Mouse (Mus musculus) MEL (cell line): ENCODE measurements at regions not wholly inside any gene's neighbourhood (a gene's known extent, or its start where the extent isn't known, plus 50 kb on each side); places are given as distances from the start of the nearest gene placed in this dataset.

Source experiments
- DNase-seq: peaks from one replicate; pipeline ENCODE4 v3.0.0; 2011; ENCODE audit warnings: low read depth, low spot score
- H3K27ac ChIP-seq: 2 replicates; pipeline ENCODE4 v1.5.1; 2012; ENCODE audit warnings: low read depth, mild to moderate bottlenecking, control low read depth, low read length, moderate library complexity; ENCODE audit not compliant: control insufficient read depth
- H3K27me3 ChIP-seq, 2 experiments: fragments of 150-350 bp in 1 of 2; sonication (generic) in 1 of 2; 2 replicates each; pipeline ENCODE4 v1.6.1; 2012; ENCODE audit warnings: low read length in 2 of 2, mild to moderate bottlenecking in 2 of 2, improper control_type of control experiment in 1 of 2, moderate library complexity in 1 of 2; ENCODE audit not compliant: insufficient read depth in 2 of 2, control insufficient read depth in 1 of 2
- H3K36me3 ChIP-seq, 2 experiments: 2 replicates each; pipeline ENCODE4 v1.6.1; 2012 to 2014; ENCODE audit warnings: low read length in 2 of 2, improper control_type of control experiment in 1 of 2, inconsistent platforms in 1 of 2, mild to moderate bottlenecking in 1 of 2; ENCODE audit not compliant: insufficient read depth in 2 of 2, control insufficient read depth in 1 of 2
- H3K4me1 ChIP-seq, 2 experiments: fragments of 150-350 bp in 1 of 2; sonication (generic) in 1 of 2; 2 replicates each; pipeline ENCODE4 v1.6.1; 2012; ENCODE audit warnings: low read length in 2 of 2, improper control_type of control experiment in 1 of 2, mild to moderate bottlenecking in 1 of 2; ENCODE audit not compliant: insufficient read depth in 2 of 2, control insufficient read depth in 1 of 2
- H3K4me3 ChIP-seq, 2 experiments: fragments of 150-350 bp in 1 of 2; sonication (generic) in 1 of 2; 2 replicates each; pipeline ENCODE4 v1.5.1; 2012; ENCODE audit warnings: low read depth in 2 of 2, low read length in 2 of 2, mild to moderate bottlenecking in 2 of 2, moderate library complexity in 2 of 2, control low read depth in 1 of 2, improper control_type of control experiment in 1 of 2; ENCODE audit not compliant: control insufficient read depth in 1 of 2, insufficient read depth in 1 of 2
- H3K79me2 ChIP-seq: 2 replicates; pipeline ENCODE4 v1.6.1; 2012; ENCODE audit warnings: mild to moderate bottlenecking, low read length, moderate library complexity; ENCODE audit not compliant: control insufficient read depth, poor library complexity, insufficient read depth
- H3K9ac ChIP-seq: 2 replicates; pipeline ENCODE4 v1.6.1; 2012; ENCODE audit warnings: low read depth, mild to moderate bottlenecking, control low read depth, low read length, moderate library complexity; ENCODE audit not compliant: control insufficient read depth, poor library complexity, severe bottlenecking
- H3K9me3 ChIP-seq: fragments of 150-350 bp; sonication (generic); replicated peaks from 2 replicates; pipeline ENCODE4 v1.6.1; 2012; ENCODE audit warnings: mild to moderate bottlenecking, low read length, improper control_type of control experiment, moderate library complexity; ENCODE audit not compliant: insufficient read depth
- BHLHE40 ChIP-seq: IDR thresholded peaks from 2 replicates; pipeline ENCODE4 v1.6.1; 2012; ENCODE audit warnings: low read depth, mild to moderate bottlenecking, inconsistent platforms, low read length, improper control_type of control experiment, borderline replicate concordance
- CHD1 ChIP-seq: IDR thresholded peaks from 2 replicates; pipeline ENCODE4 v1.6.1; 2012; ENCODE audit warnings: low read depth, mild to moderate bottlenecking, inconsistent platforms, low read length, improper control_type of control experiment
- CTCF ChIP-seq, 3 experiments: IDR thresholded peaks in 2 of 3; conservative IDR thresholded peaks in 1 of 3; 2 replicates each; pipeline ENCODE4 v1.5.1; 2011 to 2012; ENCODE audit warnings: low read length in 3 of 3, low read depth in 2 of 3, mild to moderate bottlenecking in 2 of 3, improper control_type of control experiment in 1 of 3, inconsistent platforms in 1 of 3, mixed read lengths in 1 of 3, moderate library complexity in 1 of 3; ENCODE audit not compliant: control insufficient read depth in 1 of 3, insufficient read depth in 1 of 3, poor library complexity in 1 of 3, severe bottlenecking in 1 of 3
- E2F4 ChIP-seq: IDR thresholded peaks from 2 replicates; pipeline ENCODE4 v1.6.1; 2011; ENCODE audit warnings: low read depth, low read length, improper control_type of control experiment, borderline replicate concordance
- ELF1 ChIP-seq: IDR thresholded peaks from 2 replicates; pipeline ENCODE4 v1.6.1; 2014; ENCODE audit warnings: low read depth, mild to moderate bottlenecking, inconsistent platforms, low read length, improper control_type of control experiment, moderate library complexity
- EP300 ChIP-seq, 2 experiments: IDR thresholded peaks; 2 replicates each; pipeline ENCODE4 v1.6.1; 2011; ENCODE audit warnings: improper control_type of control experiment in 2 of 2, low read length in 2 of 2, low read depth in 1 of 2, mild to moderate bottlenecking in 1 of 2
- ETS1 ChIP-seq: IDR thresholded peaks from 2 replicates; pipeline ENCODE4 v1.6.1; 2012; ENCODE audit warnings: low read depth, mild to moderate bottlenecking, inconsistent platforms, low read length, improper control_type of control experiment, moderate library complexity
- KAT2A ChIP-seq: conservative IDR thresholded peaks from 2 replicates; pipeline ENCODE4 v1.6.1; 2012; ENCODE audit warnings: low read depth, low read length, improper control_type of control experiment, inconsistent platforms
- MAZ ChIP-seq: IDR thresholded peaks from 2 replicates; pipeline ENCODE4 v1.6.1; 2012; ENCODE audit warnings: low read depth, mild to moderate bottlenecking, inconsistent platforms, low read length, improper control_type of control experiment
- MYC ChIP-seq: IDR thresholded peaks from 2 replicates; pipeline ENCODE4 v1.6.1; 2011; ENCODE audit warnings: low read depth, mild to moderate bottlenecking, low read length, improper control_type of control experiment, moderate library complexity
- POLR2A ChIP-seq, 2 experiments: IDR thresholded peaks; 2 replicates each; pipeline ENCODE4 v1.6.1; 2011 to 2012; ENCODE audit warnings: low read length in 2 of 2, mild to moderate bottlenecking in 2 of 2, control low read depth in 1 of 2, improper control_type of control experiment in 1 of 2, low read depth in 1 of 2, moderate library complexity in 1 of 2; ENCODE audit not compliant: control insufficient read depth in 1 of 2, insufficient read depth in 1 of 2, poor library complexity in 1 of 2
- POLR2AphosphoS2 ChIP-seq: IDR thresholded peaks from 2 replicates; pipeline ENCODE4 v1.6.1; 2011; ENCODE audit warnings: low read length, improper control_type of control experiment
- POLR2AphosphoS5 ChIP-seq: IDR thresholded peaks from 2 replicates; pipeline ENCODE4 v1.6.1; 2012; ENCODE audit warnings: low read depth, borderline replicate concordance, mild to moderate bottlenecking, inconsistent platforms, low read length, moderate library complexity, mixed read lengths
- RAD21 ChIP-seq: IDR thresholded peaks from 2 replicates; pipeline ENCODE4 v1.6.1; 2011; ENCODE audit warnings: mild to moderate bottlenecking, low read depth, low read length, improper control_type of control experiment
- RCOR1 ChIP-seq: IDR thresholded peaks from 2 replicates; pipeline ENCODE4 v1.6.1; 2012; ENCODE audit warnings: low read depth, mild to moderate bottlenecking, inconsistent platforms, low read length, improper control_type of control experiment
- USF2 ChIP-seq, 2 experiments: IDR thresholded peaks; 2 replicates each; pipeline ENCODE4 v1.6.1; 2011 to 2012; ENCODE audit warnings: improper control_type of control experiment in 2 of 2, low read length in 2 of 2, borderline replicate concordance in 1 of 2, inconsistent platforms in 1 of 2, low read depth in 1 of 2, mild to moderate bottlenecking in 1 of 2; ENCODE audit not compliant: insufficient read depth in 1 of 2
- ZC3H11A ChIP-seq: IDR thresholded peaks from 2 replicates; pipeline ENCODE4 v1.6.1; 2012; ENCODE audit warnings: low read depth, mild to moderate bottlenecking, inconsistent platforms, low read length, improper control_type of control experiment
- ZMIZ1 ChIP-seq: IDR thresholded peaks from 2 replicates; pipeline ENCODE4 v1.6.1; 2012; ENCODE audit warnings: low read depth, mild to moderate bottlenecking, inconsistent platforms, low read length, improper control_type of control experiment, moderate library complexity
- ZNF384 ChIP-seq: IDR thresholded peaks from 2 replicates; pipeline ENCODE4 v1.6.1; 2012; ENCODE audit warnings: low read depth, mild to moderate bottlenecking, inconsistent platforms, low read length, improper control_type of control experiment

GRCm38 (mm10) chr2:167776251-167777168, 86.9 kb upstream of the Tmem189 start:
- Histone ChIP-seq H3K27me3 (no peaks in the 10 kb centered on the region), H3K4me1 (0 out of 4 replicates have a peak, but pooled peaks cover 0 to 7% of the 10 kb centered on the region in 2 experiments), H3K9me3 (no peaks in the 10 kb centered on the region), H3K79me2 (peaks cover 8% of the 10 kb centered on the region; the same call in 1 of the 2 replicates), H3K36me3 (no peaks in the 10 kb centered on the region), H3K9ac (no peak overlapping the region), H3K4me3 (no peak overlapping the region), H3K27ac (no peak overlapping the region)
- DNase-seq: no peak
- TF ChIP-seq POLR2AphosphoS5 (no peak), EP300 (IDR thresholded peaks at IDR 0.05; ENCODE audit: low read depth in 1 of 2, low read length in 2 of 2) (no peak), ZNF384 (no peak), ZMIZ1 (no peak), RAD21 (no peak), KAT2A (no peak), MYC (no peak), E2F4 (no peak), ETS1 (no peak), POLR2A (IDR thresholded peaks at IDR 0.05; ENCODE audit: control insufficient read depth in 1 of 2, insufficient read depth in 1 of 2, low read depth in 1 of 2, low read length in 2 of 2, poor library complexity in 1 of 2) (no peak), USF2 (IDR thresholded peaks at IDR 0.05; ENCODE audit: borderline replicate concordance in 1 of 2, insufficient read depth in 1 of 2, low read depth in 1 of 2, low read length in 2 of 2) (no peak), ELF1 (no peak), CTCF (IDR thresholded peaks at IDR 0.05 in 2 of 3, conservative IDR thresholded peaks at IDR 0.05 in 1 of 3; ENCODE audit: control insufficient read depth in 1 of 3, insufficient read depth in 1 of 3, low read depth in 2 of 3, low read length in 3 of 3, poor library complexity in 1 of 3, severe bottlenecking in 1 of 3) (no peak)

- Histone ChIP-seq H3K9me3 (no peaks in the 10 kb centered on the region), H3K27ac (no peak overlapping the region), H3K27me3 (peaks cover 3% of the 10 kb centered on the region in 2 experiments; a peak in 3 of 4 replicates), H3K4me3 (no peak overlapping the region), H3K36me3 (no peaks in the 10 kb centered on the region), H3K9ac (no peak overlapping the region), H3K4me1 (0 out of 4 replicates have a peak, but pooled peaks cover 0 to 7% of the 10 kb centered on the region in 2 experiments), H3K79me2 (peaks cover 8% of the 10 kb centered on the region; the same call in 1 of the 2 replicates)
- no peak for TF ChIP-seq ZC3H11A
- TF ChIP-seq ZNF384: no peak
- no peak for TF ChIP-seq BHLHE40
- no peak for TF ChIP-seq POLR2AphosphoS2
- no peak for TF ChIP-seq MAZ
- no peak for TF ChIP-seq CHD1
- TF ChIP-seq RCOR1: no peak
- no peak for DNase-seq
Observed at GRCm38 (mm10) chr2:167775218-167775915, 85.7 kb upstream of the Tmem189 start.
